Mouse (Mus musculus) B cell, adult 62 days (primary cell): ENCODE results near the gene Slc19a2. TPM values are rescaled to one million over a fixed set of nuclear protein-coding genes. Genes with fewer than 3 reads are reported as not detected.

Source experiments
- total RNA-seq: library from RNA; stranded (reverse); gene quantifications from 4 replicates; pipeline ENCODE4 v1.2.4, GENCODE M21; 2023

Gene Slc19a2
- 5.6 to 10.3 TPM (median 8.2 TPM) in 4 replicates for total RNA-seq

DNA sequence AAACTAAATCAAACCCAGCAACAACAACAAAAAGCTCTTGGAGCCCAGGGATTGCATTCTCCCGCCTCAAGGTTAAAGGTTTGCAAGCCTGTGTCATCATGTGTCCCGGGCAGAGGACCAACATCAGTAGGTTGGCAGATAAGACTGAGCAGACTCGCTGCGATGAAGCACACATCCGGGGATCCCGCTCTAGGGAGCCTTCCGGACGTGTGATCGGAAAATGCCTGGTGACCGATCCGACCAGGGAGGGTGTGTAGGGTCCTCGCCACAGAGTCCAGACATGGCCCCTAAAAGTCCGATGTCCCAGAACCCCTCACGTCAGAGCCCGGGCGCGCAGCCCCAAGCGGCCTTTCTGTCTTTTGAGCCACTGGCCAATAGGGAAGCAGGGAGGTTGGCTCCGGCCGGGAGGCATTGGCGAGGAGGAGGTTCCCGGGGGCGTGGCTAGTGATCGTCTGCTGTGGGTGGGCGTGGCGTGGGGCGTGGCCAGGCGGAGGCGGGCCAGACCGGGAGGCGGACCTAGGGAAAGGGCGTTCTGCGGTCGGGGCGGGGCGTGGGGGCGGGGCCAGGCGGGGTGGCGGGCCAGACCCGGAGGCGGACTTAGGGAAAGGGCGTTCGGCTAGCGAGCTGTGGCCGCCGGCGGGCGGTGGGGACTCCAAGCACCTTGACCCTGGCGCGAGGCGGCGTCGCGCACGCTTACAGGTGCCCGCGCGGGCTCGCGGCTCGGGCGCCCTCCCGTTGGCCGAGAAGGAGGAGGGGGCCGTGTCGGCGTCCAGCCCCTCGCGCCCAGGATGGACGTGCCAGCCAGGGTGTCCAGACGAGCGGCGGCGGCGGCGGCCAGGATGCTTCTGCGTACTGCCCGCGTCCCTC lies at the start of gene Slc19a2:
Gene Slc19a2 (plus strand): TSS at position 582 of the 867 bp plus-strand sequence.

DNA sequence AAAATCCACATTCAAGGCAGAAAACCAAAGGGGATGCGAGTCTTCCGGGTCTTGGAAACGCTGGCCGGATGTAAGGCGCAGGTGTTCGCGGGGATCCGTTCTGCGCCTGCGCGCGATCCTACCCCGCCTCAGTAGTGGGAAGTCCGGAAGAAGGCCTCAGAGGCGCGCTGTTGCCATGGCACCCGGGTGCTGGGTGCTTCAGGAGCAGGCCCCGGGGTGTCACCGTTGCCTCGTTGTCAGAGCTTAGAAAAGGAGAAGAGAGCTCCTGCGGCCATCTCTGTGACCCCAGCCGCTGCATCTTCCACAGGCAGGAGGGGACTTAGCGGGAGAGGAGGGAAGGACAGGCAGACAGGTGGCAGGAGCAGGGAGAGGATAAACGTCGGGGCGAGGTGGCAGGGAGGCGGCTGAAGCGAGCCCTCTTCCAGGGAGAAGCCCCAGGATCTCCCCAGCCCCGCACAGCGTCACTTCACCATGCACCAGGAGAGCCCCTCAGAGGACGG lies 26.7 kb downstream of the Slc19a2 start, which contains the start of gene Ccdc181:
Gene Ccdc181 (plus strand): TSS at position 131 of the 500 bp plus-strand sequence.

DNA sequence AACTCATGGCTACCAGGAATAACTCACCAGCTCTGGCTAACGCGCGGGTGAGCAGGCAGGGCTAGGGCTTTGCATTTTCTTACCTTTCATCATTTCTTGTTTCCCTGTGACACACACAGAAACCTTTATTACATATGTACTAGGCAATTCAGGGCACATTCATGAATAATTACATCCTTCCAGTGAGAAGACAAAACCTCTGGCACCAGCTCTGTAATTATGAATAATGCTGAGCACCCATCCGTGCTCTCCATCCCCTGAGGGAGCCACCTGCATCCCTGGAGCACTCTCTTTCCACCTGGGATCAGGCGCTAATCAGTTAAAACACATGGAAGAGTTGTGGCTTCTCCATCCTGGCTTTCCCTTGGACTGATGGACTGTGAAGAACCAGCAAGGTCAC lies 55.0 kb downstream of the Slc19a2 start, which contains the start of gene Nme7:
Gene Nme7 (plus strand): TSS at position 301 of the 400 bp plus-strand sequence.

DNA sequence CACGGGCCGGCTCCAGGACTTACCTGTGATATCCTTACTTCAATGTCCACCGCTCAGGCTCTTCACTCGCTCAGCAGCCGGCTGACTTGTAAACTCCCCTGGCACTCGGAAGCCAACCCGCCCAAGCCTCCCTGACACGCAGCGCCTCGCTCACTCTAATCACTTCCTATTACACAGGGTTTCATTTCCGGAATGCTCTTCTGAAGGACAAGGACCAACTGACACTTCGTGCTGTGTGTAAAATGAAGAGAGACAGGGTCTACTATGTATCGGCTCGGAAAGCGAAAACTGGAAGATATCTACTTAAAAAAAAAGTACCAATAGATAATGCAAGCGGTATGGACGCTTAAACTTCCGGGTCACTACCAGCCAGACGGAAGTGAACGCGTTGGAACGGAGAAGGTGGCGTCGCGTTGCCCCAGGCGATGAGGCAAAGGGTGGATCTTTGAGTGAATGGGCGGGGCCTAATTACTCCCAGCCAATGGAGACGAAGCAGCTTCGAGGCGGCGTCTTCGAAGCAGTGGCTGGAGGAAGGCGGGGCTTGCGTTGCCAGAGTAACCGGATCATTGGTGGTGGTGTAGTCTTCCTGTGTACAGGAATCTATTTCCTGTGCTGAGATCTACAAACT lies 58.4 kb downstream of the Slc19a2 start, which contains the start of gene Blzf1:
Gene Blzf1 (minus strand): TSS at position 366 of the 628 bp plus-strand sequence.

Other genes starting within 250 kb of the Slc19a2 start
- gene Sele, start 200.8 kb upstream of the Slc19a2 start, total RNA-seq, result not detected in 4 replicates
- 564 to 577 TPM (median 571 TPM) in 4 replicates for gene Sell, start 187.1 kb upstream of the Slc19a2 start, total RNA-seq
- gene Selp, start 133.8 kb upstream of the Slc19a2 start, total RNA-seq, result 0.72 to 1.8 TPM (median 1.4 TPM) in 4 replicates
- 0.37 to 0.61 TPM (median 0.46 TPM) in 4 replicates for gene F5, start 97.2 kb upstream of the Slc19a2 start, total RNA-seq
- gene Ccdc181, start 26.5 kb downstream of the Slc19a2 start, total RNA-seq, result 6.0 to 8.0 TPM (median 7.2 TPM) in 4 replicates
- 7.0 to 10.7 TPM (median 8.8 TPM) in 4 replicates for gene Nme7, start 55.1 kb downstream of the Slc19a2 start, total RNA-seq
- 17.8 to 22.9 TPM (median 20.8 TPM) in 4 replicates for gene Blzf1, start 58.4 kb downstream of the Slc19a2 start, total RNA-seq
- gene Atp1b1, start 209.3 kb downstream of the Slc19a2 start, total RNA-seq, result 10.3 to 15.2 TPM (median 13.8 TPM) in 4 replicates